Mouse (Mus musculus): Measurements from ENCODE around the gene Tuba1a.
A peak's percentile ranks its signal among the peaks of the same experiment; 100 is the strongest.
"Not testable (repeated sequence)": the region's sequence is repeated elsewhere in the genome, so short reads cannot be mapped to it uniquely, and the experiment has no call there.

The Tuba1a gene

DNA sequence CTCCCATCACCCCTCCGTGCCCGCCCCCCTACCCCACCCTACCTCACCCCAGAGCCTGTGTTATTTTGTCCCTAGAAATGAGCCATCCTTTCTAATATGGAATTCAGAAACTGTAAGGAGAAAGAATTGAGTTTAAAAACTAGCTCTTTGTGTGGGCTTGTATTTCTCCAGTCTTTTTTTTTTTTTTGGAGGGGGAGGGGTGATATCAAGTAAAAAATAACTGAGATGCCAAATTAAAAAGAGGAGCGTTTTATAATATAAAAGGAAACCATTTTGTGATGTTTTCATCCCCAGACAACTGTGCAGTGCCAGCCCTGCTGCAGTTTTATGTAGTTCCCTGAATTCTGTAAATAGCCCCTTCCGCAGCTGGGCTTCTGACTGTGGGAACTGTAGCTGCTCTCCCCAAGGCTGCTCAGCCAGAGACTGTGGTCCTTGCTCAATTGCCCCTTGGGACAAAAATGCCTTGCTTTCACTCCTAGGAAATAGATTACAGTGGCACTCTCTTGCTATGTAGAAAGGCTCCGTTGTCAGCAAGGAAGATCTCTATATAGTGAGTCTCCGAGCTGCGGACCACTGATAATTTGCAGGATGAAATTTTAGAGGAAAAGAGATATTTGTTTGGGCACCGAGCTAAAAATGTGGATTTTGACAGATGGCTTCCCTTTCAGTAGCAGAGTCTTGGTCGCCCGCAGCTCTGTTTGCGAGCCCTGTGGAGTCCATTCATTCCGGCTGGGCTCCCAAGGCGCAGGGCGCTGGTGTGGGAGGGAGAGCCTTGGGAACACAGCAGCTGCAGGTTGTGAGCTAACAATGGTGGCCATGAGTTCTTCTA, 1.1 kb upstream of the Tuba1a start:
- DNase-seq (ENCODE audit: low read depth): no peak

DNA sequence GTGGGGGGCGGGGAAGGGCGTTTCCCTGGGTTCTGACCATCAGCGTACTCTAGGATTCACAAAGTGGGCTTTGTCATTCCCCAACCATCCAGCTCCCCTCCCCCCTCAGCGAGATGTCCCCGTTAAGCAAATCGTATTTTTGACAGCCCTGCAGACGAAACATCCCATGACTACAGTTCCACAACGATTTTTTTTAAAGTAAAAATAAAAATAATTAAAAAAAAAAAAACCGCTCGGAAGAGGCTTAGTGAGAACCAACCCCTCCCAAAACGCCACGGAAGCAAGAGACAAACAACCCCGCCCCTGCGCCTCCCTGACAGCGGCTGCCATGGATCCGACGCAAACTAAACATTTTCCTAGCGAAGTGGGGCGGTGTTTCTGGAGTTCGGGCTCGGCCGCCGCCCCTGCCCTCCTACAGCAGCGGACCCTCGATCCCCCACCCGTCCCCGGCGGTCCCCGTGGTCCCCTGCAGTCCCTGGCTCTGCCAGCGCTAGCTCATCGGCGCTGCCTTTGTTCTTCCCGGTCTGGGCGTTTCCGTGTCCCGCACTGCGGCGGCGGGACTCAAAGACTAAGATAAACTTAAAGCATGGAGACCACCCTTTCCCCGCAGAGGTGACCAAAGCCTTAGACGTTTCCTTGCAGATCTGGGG, 627 bp downstream of the Tuba1a start:
- DNase-seq (ENCODE audit: low read depth): no peak

DNA sequence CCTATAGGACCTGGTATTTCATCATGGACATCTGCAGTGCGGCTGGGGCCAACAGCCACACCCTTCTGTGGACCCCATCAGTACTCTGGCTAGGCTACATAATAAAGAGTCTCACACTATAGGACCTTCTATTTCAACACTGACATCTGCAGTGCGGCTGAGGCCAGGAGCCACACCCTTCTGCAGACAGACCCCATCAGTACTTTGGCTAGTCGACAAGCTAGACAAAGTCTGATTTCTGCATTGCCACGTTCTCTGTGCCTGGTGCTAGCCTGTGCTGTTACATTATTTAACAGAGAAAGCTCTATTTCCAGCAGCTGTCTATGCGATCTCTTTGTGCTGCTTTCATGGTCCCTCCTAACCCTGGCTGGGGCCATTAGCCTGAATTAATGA, 1.4 kb downstream of the Tuba1a start:
- peak; percentile 26 for DNase-seq (ENCODE audit: low read depth)

DNA sequence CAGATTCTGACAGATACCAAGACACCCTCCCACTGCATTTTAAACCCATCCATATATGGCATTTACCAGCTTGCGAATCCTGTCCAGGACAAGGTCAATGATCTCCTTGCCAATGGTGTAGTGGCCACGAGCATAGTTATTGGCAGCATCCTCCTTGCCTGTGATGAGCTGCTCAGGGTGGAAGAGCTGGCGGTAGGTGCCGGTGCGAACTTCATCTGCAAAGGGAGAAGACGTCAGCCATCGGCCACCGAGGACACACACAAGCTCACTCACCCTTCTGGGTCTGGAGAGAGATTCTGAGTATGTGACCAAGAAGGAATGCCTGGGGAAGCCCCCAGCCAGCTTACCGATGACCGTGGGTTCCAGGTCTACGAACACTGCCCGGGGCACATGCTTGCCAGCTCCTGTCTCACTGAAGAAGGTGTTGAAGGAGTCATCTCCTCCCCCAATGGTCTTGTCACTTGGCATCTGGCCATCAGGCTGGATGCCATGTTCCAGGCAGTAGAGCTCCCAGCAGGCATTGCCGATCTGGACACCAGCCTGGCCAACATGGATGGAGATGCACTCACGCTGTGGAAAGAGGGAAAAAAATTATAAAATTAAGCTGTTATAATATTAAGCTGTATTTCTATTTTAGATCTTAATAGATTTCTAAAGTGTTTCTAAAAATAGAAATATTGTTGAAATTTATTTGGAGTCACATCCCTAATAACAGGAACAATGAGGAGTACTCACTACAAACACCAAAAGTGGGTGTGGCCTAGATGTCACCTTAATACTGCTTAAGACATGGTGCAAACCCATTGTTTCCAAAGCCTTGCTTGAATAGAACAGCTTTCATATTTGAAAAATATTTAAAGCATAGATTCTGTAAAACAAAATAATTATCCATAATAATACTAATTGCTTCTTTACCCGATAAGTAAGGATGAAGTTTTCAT, 2.1 kb downstream of the Tuba1a start:
- not testable (repeated sequence) for DNase-seq (ENCODE audit: low read depth)

DNA sequence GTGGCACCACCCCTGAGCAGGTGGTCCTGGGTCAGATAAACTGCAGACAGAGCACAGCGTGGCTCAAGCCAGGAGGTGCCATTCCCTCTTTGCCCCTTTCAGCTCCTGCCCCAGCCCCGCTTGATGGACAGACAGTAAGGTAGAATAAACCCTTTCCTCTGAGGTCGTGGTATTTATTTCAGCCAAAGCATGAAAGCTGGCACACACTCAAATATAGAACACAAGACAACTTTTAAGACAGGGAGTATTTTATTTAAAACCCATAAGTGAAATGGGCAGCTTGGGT, 4.0 kb downstream of the Tuba1a start:
- no peak for DNase-seq (ENCODE audit: low read depth)

DNA sequence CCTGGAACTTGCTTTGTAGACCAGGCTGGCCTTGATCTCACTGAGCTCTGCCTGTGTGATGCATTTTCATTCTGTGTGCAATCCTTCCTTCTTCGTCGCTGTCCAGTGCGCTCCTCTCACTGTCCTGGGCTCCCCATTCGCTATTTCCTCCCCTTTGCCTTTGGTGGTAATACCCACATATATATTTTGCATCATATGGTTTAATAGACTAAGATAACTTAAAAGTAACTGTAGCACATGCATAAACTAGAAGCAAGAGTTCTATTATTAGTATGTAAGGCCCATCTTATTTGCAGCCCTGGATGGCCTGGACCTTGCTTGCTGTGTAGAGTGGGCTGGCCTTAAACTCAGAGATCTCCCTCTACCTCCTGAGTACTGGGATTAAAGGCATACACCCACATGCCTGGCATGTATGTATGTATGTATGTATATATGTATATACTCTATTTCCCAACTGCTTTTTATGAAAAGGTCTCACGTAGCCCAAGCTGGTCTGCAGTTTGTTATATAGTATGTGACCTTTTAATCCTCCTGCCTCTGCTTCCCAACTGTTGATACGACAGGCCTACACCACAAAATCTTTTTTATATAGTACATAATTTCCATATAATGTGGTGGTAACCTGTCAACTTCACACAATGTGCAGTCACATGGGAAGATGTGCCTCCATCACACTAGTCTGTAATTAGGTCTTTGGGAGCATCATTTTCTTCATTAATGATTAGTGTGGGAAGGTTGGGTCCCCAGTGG, 4.5 kb downstream of the Tuba1a start:
- DNase-seq (ENCODE audit: low read depth): no peak

DNA sequence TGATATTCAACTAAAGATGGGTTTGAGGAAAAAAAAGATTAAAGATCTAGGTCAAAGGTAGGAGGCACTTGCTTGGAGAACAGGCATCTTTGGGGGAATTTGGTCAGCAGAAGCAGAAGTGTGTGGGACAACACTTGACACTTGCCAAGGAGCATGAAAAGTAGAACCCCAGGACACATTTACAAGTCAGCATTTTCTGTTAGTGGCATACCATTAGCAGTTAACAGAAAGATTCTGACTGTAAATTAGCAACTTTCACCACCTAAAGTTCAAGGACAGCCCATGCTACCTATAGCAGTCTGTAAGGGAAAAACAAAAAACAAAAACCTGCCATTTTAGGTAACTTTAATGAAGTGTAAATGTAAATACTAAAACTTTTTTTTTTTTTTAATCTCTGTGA, 5.1 kb downstream of the Tuba1a start:
- no peak for DNase-seq (ENCODE audit: low read depth)

DNA sequence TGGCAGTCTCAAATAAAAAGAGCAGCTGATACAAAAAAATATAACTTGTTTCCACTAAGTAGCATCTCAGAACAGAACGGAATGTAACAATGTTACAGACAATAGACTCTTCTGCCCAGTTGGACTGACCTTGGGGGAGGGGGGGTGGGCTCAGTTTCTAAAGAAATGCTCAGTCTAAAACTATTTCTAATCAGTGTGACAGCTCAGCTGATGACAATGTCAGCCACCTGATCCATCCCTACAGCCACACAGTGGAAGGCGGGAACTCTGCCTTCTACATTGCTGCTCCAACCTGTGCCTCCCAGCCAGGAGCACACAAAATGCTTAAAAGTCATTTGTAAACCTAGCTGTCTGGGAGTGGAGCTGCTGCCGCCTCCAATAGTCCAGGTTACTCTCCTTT, 5.6 kb downstream of the Tuba1a start:
- no peak for DNase-seq (ENCODE audit: low read depth)

DNA sequence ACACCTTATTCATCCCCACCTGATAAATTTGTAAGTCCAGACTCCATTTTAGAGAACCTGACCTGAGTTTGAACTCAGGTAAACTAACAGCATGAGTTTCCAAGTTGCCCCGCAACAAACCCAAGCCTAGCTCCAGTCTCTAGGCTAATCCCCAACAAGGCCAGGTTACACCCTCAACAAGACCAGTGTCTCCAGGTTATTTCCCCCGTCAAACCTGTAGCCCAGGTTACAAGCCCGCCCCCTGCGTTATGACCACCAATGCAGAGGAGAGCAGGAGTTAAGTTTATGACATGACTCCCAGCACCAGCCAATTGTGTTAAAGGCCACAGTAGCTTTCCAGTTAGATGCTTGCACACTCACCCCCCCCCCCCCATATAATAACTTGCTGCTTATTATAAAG, 10.4 kb downstream of the Tuba1a start:
- no peak for DNase-seq (ENCODE audit: low read depth)

DNA sequence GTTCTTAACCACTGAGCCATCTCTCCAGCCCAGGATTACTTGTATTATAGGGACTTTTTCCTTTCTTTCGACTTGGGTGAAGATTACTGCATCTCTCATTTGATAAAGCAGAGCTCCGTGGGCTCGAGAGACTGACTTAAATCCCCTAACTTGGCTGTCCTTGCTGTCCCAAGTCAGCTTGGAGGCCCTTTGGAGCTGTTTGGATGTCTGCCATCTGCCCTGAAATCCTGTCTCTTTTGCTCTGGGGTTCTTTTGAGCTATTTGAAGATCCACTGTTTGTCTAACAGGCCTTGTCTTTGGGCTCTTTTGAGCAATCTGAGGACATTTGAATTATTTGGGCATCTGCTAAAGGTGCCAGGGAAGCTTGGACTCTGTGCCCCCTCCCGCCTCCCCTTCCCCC, 11.4 kb downstream of the Tuba1a start:
- no peak for DNase-seq (ENCODE audit: low read depth)

DNA sequence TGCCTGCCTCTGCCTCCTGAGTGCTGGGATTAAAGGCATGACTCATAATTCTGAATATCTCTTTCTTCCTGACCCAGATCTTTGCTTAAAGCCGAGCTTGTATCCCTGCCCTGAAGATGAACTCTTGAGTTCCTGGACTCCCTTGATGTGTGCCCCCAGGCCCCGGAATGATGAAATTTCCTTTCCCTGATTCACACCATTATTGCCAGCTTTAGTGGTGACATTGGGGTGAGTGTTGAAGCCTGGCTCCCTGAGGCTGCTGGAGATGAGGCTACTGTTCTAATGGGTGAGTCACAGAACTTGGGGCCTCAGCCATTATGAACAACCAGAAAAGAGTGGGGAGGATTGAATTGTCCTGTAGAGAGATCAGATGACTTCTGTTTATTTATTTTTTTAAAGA, 12.0 kb downstream of the Tuba1a start:
- no peak for DNase-seq (ENCODE audit: low read depth)

DNA sequence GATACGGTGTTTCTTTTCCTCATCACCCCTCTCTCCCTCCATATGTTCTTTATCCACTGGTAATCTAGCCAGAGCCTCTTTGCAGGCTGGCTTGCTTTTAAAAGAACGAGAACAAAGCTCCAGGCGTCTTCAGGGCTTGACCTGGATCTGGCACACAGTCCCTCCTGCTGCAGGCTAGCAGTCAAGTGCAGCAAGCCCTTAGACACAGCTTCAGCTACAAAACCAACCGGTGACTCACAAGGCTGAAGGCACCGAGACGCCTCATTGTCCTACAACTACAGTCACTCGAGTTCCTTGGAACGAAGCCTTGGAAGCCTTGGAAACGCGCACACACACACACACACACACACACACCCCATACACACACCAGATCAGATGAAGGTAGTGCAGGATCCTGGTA, 12.7 kb downstream of the Tuba1a start:
- DNase-seq (ENCODE audit: low read depth): no peak

DNA sequence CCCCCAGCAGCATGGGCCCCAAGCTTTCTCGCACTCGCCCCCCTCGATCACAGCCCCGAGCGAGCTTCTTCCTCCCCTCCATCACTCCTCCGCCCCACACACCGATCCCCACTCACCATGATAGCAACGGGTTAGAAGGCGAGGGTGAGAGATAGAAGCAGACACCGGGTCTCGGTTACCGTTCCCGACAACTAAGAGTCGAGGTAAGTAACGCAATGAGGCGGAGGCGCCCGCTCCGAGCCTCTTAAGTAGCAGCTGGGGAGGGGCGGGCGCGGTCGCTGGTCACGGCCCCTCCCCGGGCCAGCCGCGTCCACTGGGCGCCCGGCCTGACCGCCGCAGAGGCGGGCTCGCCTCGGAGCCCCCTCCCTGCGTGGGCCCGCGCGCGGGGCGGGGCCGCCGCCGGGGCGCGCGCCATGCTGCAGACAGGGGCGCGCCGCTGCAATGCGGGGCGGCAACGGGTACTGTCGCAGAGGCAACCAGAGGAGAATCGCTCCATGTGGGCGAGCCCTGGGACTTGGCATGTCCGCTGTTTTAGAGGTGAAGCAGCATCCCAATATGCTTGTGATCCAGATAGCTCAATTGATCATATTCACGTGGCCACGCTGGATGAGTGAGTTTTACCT, 19.2 kb downstream of the Tuba1a start, which contains the start of gene Tuba1b:
Gene Tuba1b (minus strand): TSS at position 349 of the 623 bp plus-strand sequence.
- DNase-seq (ENCODE audit: low read depth): peak; percentile 88

DNA sequence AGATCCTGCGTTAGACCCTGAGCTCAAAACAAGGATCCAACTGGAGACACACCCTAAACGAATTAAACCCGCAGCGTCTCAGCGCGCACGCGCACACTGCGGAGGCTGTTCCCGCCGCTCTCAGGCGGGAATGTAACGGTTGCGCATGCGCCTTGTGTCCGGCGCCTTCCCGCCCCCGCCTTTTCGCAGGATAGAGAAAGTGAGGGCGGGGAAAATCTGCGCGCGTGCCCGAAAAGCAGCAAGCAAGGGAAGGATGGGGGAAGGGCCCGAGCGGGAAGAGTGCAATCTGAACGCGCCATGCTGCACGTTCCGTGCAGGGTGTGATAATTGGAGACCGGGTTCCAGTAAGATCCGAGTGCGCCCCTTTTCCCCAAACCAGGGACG, 19.7 kb downstream of the Tuba1a start:
- DNase-seq (ENCODE audit: low read depth): peak; percentile 95

DNA sequence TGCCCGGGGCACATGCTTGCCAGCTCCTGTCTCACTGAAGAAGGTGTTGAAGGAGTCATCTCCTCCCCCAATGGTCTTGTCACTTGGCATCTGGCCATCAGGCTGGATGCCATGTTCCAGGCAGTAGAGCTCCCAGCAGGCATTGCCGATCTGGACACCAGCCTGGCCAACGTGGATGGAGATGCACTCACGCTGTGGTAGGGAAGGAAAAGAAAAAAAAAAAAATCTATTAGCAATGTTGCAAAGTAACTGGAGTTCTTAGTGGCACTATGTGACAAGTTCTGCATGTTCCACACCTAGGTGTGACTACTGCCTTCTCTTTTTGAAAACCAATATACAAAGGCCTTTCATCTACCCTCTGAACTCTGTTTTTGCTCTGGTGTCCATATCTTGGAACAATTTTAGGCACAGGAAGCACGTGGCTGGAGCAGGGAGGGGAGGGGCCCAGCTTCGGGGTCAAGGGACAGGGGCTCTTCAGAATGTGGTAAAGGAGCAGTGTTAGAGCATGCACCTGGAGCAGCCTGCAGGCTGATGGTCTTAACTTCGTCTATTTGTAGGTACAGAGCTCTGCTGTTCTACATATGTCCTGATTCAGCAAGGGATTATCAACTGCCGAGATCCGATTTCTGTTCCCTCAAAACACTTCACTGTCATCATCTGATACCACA, 20.4 kb downstream of the Tuba1a start:
- not testable (repeated sequence) for DNase-seq (ENCODE audit: low read depth)

DNA sequence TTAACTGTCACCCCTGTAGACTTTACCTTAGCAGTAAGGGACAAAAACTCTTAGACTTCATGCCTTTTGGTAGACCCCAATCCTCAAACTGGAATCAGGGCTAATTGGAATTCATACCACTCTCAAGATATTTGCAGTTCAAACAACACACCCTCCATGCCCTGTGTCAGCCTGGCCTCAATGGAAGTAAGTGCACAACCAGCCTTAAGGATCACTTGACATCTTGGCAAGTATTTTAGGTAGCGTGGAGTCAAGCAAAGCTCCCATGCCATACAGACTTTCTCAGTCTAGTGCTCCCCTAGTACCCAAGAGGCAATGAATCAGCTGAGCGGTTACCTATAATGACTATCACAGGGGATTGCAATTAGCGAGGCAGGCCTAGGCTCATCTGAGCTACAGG, 22.5 kb downstream of the Tuba1a start:
- no peak for DNase-seq (ENCODE audit: low read depth)

DNA sequence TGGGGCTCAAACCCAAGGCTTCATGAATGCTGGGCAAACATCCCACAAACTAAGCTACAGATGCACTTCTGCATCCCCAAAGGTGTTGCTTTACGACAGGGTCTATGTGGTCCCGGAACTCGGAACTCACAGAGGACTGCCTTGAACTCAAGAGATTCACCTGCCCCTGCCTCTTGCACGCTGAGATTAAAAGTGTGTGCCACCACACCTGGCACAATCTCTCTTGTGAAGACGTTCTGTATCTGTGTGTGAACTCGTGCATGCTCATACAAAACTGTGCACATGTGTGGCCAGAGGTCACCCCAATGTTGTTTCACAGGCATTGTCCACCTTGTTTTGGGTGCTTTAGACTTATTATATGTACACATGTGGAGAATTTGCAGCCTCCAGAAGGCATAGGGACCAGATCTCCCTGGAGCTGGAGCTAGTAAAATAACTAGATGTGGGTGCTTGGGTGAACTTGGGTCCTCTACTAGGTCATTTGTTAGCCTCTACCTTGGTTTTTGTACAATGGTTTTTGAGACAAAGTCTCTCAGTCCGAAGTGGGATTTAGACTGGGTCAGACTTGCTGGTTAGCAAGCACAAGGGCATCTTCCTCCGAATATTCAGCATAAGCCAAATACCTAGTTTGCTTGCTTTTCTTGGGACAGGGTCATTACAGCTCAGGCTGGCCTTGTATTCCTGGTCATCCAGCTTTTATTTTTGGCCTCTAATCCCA, 23.3 kb downstream of the Tuba1a start:
- DNase-seq (ENCODE audit: low read depth): no peak

DNA sequence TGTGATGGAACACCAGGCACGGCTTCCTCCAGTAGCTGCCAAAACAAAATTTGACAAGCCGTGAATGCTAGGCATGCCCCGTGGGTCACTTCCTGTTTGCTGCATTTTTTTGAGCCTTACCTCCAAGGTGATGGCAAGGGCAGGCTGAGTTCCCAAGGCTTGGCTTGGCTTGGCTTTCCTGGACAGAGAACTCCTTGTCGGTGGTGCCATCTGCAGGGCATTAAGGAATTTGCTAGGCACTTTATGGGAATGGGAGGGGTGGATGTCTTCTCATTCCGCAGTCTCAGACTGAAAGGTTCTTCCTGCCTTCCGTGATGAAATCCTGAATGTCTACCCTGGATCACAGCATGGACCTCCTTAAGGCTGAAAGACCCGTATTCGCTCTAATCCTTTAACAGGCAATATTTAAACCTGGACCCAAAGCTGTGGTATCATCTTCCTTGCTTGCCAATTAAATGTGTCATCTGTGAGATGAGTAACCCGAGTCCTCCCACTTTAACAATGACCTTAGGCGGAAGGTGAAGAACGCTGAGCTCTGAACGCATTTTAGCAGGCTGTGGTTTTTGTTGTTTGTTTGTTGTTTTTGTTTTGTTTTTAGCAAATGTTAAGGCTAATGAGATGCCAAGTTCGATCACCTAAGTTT, 24.8 kb downstream of the Tuba1a start:
- DNase-seq (ENCODE audit: low read depth): peak; percentile 51

DNA sequence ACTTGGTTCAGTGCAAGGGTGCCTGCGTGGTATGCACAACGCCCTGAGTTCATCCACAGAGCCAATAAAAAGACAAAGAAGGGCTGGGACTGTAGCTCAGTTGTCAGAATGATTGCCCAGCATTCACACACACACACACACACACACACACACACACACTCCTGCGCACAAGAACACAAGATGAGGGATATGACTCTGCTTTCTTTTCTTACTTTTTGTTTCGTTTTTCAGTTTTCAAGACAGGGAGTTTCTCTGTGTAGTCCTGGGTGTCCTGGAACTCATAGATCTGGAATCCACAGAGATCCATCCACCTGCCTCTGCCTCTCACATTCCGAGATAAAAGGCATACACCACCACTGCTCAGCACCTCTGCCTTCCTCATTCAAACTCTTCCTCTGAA, 25.9 kb downstream of the Tuba1a start:
- DNase-seq (ENCODE audit: low read depth): peak; percentile 64

DNA sequence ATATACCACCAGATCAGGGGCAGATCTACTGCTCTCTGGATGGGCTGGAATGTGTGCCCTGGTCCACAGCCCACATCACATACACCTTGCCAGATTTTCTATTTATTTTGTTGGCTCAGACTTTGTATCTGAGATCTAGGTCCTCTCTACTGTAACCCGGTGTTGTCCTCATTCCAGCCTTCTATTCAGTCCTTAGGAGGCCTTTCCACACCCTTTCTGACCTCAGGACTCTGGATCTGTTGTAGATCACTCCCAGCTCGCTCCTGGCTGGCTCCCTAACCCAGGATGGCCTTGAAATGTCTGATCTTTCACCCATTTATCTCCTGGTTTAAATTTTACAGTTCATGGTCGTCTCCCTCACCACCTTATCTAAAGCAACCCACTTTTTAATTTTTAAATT, 28.8 kb downstream of the Tuba1a start:
- no peak for DNase-seq (ENCODE audit: low read depth)
